Mouse (Mus musculus): ENCODE results near the gene Cmip. TPM values are rescaled to one million over a fixed set of nuclear protein-coding genes. Genes with fewer than 3 reads are reported as not detected.

Gene Cmip
- polyA plus RNA-seq, 1 experiment from 2014 or later = 193 TPM

- no peaks in the 10 kb centered on the region for H3K27me3 ChIP-seq (replicated peaks)
- H3K27ac ChIP-seq (replicated peaks) = no peak overlapping the region
- 90% methylated on average over 8 of the region's 8 CpGs for WGBS
Observed at GRCm38 (mm10) chr8:117507703-117508102, 250.8 kb downstream of the Cmip start.

More at GRCm38 (mm10) chr8:117507703-117508102, 250.8 kb downstream of the Cmip start:
- Histone ChIP-seq H3K4me1 (no peaks in the 10 kb centered on the region), H3K4me2 (no peak overlapping the region), H3K9ac (replicated peaks) (no peak overlapping the region), H3K9me3 (replicated peaks) (no peaks in the 10 kb centered on the region), H3K36me3 (no peaks in the 10 kb centered on the region), H3K4me3 (replicated peaks) (no peak overlapping the region)
- no peak for ATAC-seq (ENCODE audit: low FRiP score)

Small RNA genes lying within 50 kb of the gene (microRNA-seq; reads per million reads assigned to microRNA genes)
- gene Mir7077 (not detected), gene Mir7078 (not detected)

Other genes with a start within 250 kb of the Cmip start
- gene Pkd1l2, start 174.6 kb upstream of the Cmip start, polyA plus RNA-seq (2015; fragmentation: Nextera tagmentation; extraction: Ambion mirVana) = 0.10 and 0.19 TPM in 2 replicates
- gene Bco1, start 161.2 kb upstream of the Cmip start, polyA plus RNA-seq (2015; fragmentation: Nextera tagmentation; extraction: Ambion mirVana) = 0.14 and 0.40 TPM in 2 replicates
- 2.2 and 2.3 TPM in 2 replicates for gene Gan, start 98.9 kb upstream of the Cmip start, polyA plus RNA-seq (2015; fragmentation: Nextera tagmentation; extraction: Ambion mirVana)
- gene Plcg2, start 241.2 kb downstream of the Cmip start, polyA plus RNA-seq (2015; fragmentation: Nextera tagmentation; extraction: Ambion mirVana) = 1.3 and 5.4 TPM in 2 replicates

All from neural tube, embryonic 15.5 days (tissue).